Mouse (Mus musculus): ENCODE results near the gene Gm3233.
"Not testable (repeated sequence)": the region's sequence is repeated elsewhere in the genome, so short reads cannot be mapped to it uniquely, and the experiment has no call there.

GRCm38 (mm10) chr10:77751254-77751653 lies 8.2 kb downstream of the Gm3233 start, which contains the start of gene Gm9736:
- not testable (repeated sequence) for TF ChIP-seq SRF (IDR thresholded peaks at IDR 0.05; ENCODE audit: control insufficient read depth, insufficient read length, low read depth); POLR2A (IDR thresholded peaks at IDR 0.05; ENCODE audit: insufficient read length, low read depth); E2F4 (IDR thresholded peaks at IDR 0.05; ENCODE audit: insufficient read depth)

Measured in myocyte (in vitro differentiated cells).